Mouse (Mus musculus): ENCODE results near the gene Brd1. TPM values are rescaled to one million over a fixed set of nuclear protein-coding genes. Genes with fewer than 3 reads are reported as not detected.
"Not testable (repeated sequence)": the region's sequence is repeated elsewhere in the genome, so short reads cannot be mapped to it uniquely, and the experiment has no call there.

The Brd1 gene
- polyA plus RNA-seq, 1 experiment from 2014 or later: 26.5 TPM

DNA sequence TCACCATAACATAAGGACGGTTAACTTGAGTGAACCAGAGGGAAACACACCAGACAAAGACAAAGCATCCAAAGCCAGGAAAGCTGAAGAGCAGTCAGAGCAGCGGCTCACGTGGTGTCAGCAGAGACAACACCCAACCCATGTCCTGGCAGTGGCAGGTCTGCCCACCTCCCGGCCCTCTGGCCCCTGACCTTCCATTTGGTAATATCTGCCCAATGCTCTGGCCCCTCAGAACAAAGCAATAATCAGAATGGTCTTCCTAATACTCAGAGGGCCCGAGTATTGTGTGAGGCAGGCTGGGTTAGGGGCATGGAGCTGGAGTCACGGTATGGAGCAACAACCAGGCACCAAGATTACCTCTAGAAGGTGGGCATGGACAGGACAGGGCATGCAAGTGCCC is 10.8 kb downstream of the Brd1 start:
- 85% methylated on average over 6 of the region's 6 CpGs for WGBS
- no peak overlapping the region for H3K27ac ChIP-seq
- H3K4me3 ChIP-seq: no peak overlapping the region
- H3K4me1 ChIP-seq: no peaks in the 10 kb centered on the region
- peaks cover 92% of the 10 kb centered on the region for H3K36me3 ChIP-seq
- no peaks in the 10 kb centered on the region for H3K9me3 ChIP-seq (replicated peaks)
- DNase-seq (ENCODE audit: low spot score): no peak
- no peaks in the 10 kb centered on the region for H3K27me3 ChIP-seq (ENCODE audit: low read depth, poor library complexity, severe bottlenecking)

- peaks cover 98% of the 10 kb centered on the region for H3K36me3 ChIP-seq
Measured at GRCm38 (mm10) chr15:88717239-88717638, 16.8 kb downstream of the Brd1 start.

GRCm38 (mm10) chr15:88716350-88716749 is 17.7 kb downstream of the Brd1 start:
- Histone ChIP-seq H3K27ac (no peak overlapping the region), H3K36me3 (peaks cover 98% of the 10 kb centered on the region), H3K4me3 (no peak overlapping the region), H3K9me3 (replicated peaks) (no peaks in the 10 kb centered on the region), H3K4me1 (no peaks in the 10 kb centered on the region), H3K27me3 (ENCODE audit: low read depth, poor library complexity, severe bottlenecking) (no peaks in the 10 kb centered on the region)
- DNase-seq (ENCODE audit: low spot score): no peak

More at GRCm38 (mm10) chr15:88717239-88717638, 16.8 kb downstream of the Brd1 start:
- WGBS: 74% methylated on average over 9 of the region's 9 CpGs
- Histone ChIP-seq H3K4me1 (no peaks in the 10 kb centered on the region), H3K27me3 (ENCODE audit: low read depth, poor library complexity, severe bottlenecking) (no peaks in the 10 kb centered on the region), H3K27ac (no peak overlapping the region), H3K4me3 (no peak overlapping the region), H3K9me3 (replicated peaks) (no peaks in the 10 kb centered on the region)
- no peak for DNase-seq (ENCODE audit: low spot score)

- Histone ChIP-seq H3K27me3 (ENCODE audit: low read depth, poor library complexity, severe bottlenecking) (no peaks in the 10 kb centered on the region), H3K27ac (no peak overlapping the region), H3K9me3 (replicated peaks) (no peaks in the 10 kb centered on the region), H3K4me1 (no peaks in the 10 kb centered on the region), H3K36me3 (peaks cover 100% of the 10 kb centered on the region), H3K4me3 (no peak overlapping the region)
- no peak for DNase-seq (ENCODE audit: low spot score)
- WGBS: 94% methylated on average over 6 of the region's 6 CpGs
Measured at GRCm38 (mm10) chr15:88714021-88714589, 19.9 kb downstream of the Brd1 start.

DNA sequence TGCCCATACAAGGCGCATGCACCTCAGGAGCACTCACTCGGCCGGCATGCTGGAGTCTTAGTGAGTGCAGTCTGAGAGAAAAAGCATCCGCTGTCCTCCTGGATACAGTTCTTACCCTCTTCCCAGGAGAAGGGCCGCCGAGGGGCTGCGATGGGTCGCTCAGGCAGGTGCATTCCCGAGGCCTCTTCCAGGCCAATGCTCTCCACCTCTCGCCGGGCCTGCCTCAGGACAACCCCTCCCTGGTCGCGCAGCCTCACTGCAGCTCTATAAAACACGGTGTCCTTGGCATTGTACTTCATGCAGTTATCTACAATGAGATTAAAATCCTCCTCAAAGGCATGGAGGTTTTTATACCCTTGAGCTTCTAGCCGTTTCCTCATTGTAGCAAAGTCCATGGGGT is 21.5 kb downstream of the Brd1 start:
- Histone ChIP-seq H3K4me1 (no peaks in the 10 kb centered on the region), H3K27ac (no peak overlapping the region), H3K4me3 (no peak overlapping the region), H3K36me3 (peaks cover 100% of the 10 kb centered on the region), H3K27me3 (ENCODE audit: low read depth, poor library complexity, severe bottlenecking) (no peaks in the 10 kb centered on the region), H3K9me3 (replicated peaks) (no peaks in the 10 kb centered on the region)
- DNase-seq (ENCODE audit: low spot score): no peak
- WGBS: 96% methylated on average over 15 of the region's 15 CpGs

DNA sequence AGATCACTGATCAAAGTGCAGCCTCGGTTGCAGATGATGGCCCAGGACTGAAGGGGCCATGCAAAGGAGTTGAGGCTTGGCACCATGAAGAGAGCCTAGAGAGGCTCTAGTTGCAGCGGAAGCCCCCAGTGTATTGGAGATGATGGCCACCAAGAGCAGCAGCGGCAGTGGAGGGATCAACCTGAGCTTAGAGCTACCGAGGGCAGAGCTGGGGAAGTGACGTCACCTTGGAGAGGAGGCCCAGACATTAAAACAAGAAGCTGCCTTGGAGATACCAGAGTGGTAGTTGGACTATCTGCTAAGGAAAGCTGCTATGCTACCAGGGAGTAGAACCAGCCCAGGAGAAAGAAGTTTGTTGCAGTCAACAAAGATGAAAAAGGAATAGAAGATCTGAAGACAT is 24.2 kb downstream of the Brd1 start:
- no peak overlapping the region for H3K27ac ChIP-seq
- no peaks in the 10 kb centered on the region for H3K27me3 ChIP-seq (ENCODE audit: low read depth, poor library complexity, severe bottlenecking)
- WGBS: 95% methylated on average over 5 of the region's 5 CpGs
- no peaks in the 10 kb centered on the region for H3K9me3 ChIP-seq (replicated peaks)
- H3K4me1 ChIP-seq: no peaks in the 10 kb centered on the region
- no peak overlapping the region for H3K4me3 ChIP-seq
- H3K36me3 ChIP-seq: peaks cover 100% of the 10 kb centered on the region
- DNase-seq (ENCODE audit: low spot score): no peak

- DNase-seq (ENCODE audit: low spot score): no peak
- no peaks in the 10 kb centered on the region for H3K9me3 ChIP-seq (replicated peaks)
- WGBS: 92% methylated on average over 13 of the region's 13 CpGs
- no peaks in the 10 kb centered on the region for H3K4me1 ChIP-seq
- H3K36me3 ChIP-seq: peaks cover 100% of the 10 kb centered on the region
- no peak overlapping the region for H3K27ac ChIP-seq
- no peaks in the 10 kb centered on the region for H3K27me3 ChIP-seq (ENCODE audit: low read depth, poor library complexity, severe bottlenecking)
- H3K4me3 ChIP-seq: no peak overlapping the region
Measured at GRCm38 (mm10) chr15:88708657-88709511, 25.1 kb downstream of the Brd1 start.

GRCm38 (mm10) chr15:88708204-88708603 is 25.8 kb downstream of the Brd1 start:
- WGBS: 93% methylated on average over 5 of the region's 5 CpGs
- Histone ChIP-seq H3K4me1 (no peaks in the 10 kb centered on the region), H3K36me3 (peaks cover 100% of the 10 kb centered on the region), H3K4me3 (no peak overlapping the region), H3K27ac (no peak overlapping the region), H3K9me3 (replicated peaks) (no peaks in the 10 kb centered on the region), H3K27me3 (ENCODE audit: low read depth, poor library complexity, severe bottlenecking) (no peaks in the 10 kb centered on the region)
- DNase-seq (ENCODE audit: low spot score): no peak

DNA sequence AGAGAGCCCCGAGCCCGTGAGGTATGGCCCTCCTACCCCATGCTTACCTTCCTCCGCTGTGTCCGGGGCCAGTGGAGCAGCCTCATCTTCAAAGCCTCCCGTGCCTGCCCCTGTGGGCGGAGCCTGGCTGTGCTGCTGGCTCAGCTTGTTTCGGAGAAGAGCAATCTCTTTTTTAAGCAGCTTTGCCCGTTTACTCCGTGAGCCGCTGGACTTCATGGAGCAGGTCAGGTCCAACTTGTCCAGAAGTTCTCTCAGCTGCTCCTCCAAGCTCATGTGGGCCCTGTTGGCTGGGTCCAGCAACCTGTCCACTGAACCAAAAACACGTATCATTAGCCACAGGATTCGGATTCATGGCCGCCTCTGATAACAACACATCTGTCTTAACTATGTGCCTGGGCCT is 27.0 kb downstream of the Brd1 start:
- H3K27me3 ChIP-seq (ENCODE audit: low read depth, poor library complexity, severe bottlenecking); H3K4me3 ChIP-seq; H3K4me1 ChIP-seq; H3K9me3 ChIP-seq (replicated peaks); DNase-seq (ENCODE audit: low spot score); H3K27ac ChIP-seq: not testable (repeated sequence)
- 73% methylated on average over 13 of the region's 13 CpGs for WGBS
- H3K36me3 ChIP-seq: peaks cover 100% of the 10 kb centered on the region

DNA sequence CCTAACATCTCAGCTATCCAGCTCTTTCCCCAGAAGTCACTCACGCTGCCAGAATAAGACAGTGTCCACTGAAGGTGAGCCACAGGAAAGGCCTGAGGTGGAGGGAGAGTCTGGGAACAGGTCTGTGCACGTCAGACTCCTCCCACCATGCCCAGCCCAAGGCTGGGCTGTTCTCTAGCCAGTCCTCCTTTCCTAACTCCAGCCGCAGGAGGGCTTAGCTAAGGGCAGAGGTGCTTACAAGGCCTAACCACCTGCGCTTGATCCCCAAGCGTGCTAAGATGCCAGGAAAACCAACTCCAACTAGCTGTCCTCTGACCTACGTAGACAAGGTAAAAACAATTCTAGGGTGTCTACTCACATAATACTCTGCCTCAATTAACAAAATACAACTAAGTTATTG is 27.7 kb downstream of the Brd1 start:
- DNase-seq (ENCODE audit: low spot score): no peak

DNA sequence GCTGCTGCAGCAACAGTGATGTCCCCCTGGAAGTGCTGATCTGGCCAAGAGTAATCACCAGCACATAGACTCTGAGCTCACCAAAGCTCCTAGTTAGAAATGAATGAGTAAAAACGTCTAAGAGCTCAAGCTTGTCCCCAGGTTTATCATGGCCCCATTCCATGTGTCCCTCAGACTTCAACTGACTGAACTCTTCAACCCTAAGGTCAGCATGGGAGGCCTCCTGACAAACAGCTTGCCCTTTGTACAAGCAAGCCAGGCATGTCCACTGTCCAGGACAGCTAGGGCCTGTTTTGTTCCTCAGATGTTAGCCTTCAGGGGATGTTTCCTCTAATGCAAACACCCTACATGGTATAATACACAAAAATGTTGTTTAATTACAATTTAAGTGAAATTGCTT is 29.7 kb downstream of the Brd1 start:
- Histone ChIP-seq H3K36me3 (peaks cover 100% of the 10 kb centered on the region), H3K9me3 (replicated peaks) (no peaks in the 10 kb centered on the region), H3K4me3 (no peak overlapping the region), H3K27me3 (ENCODE audit: low read depth, poor library complexity, severe bottlenecking) (no peaks in the 10 kb centered on the region), H3K27ac (no peak overlapping the region), H3K4me1 (no peaks in the 10 kb centered on the region)
- no peak for DNase-seq (ENCODE audit: low spot score)
- 56% methylated on average over 1 of the region's 1 CpGs for WGBS

More for the DNA sequence above, 27.7 kb downstream of the Brd1 start:
- no peak overlapping the region for H3K27ac ChIP-seq
- 89% methylated on average over 6 of the region's 6 CpGs for WGBS
- H3K9me3 ChIP-seq (replicated peaks): no peaks in the 10 kb centered on the region
- no peak overlapping the region for H3K4me3 ChIP-seq
- H3K4me1 ChIP-seq: no peaks in the 10 kb centered on the region
- peaks cover 100% of the 10 kb centered on the region for H3K36me3 ChIP-seq
- H3K27me3 ChIP-seq (ENCODE audit: low read depth, poor library complexity, severe bottlenecking): no peaks in the 10 kb centered on the region

DNA sequence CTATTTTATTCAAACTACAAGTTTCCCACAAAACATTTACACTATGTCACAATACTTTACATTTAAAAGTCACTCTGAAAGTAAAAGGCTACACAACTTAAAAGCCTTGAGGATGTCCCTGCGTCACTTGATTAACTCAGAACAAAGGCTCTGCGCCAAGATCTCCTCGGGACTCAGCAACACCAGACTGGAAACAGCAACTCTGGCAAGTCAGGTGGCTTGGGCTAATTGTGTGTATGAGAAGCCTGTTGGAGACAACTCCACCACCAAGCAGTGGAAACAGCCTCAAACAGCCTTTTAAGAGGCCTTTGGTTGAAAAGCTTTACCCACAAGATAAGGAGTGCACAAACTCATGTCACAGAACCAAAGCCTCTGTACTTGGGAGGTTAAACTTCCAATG is 31.5 kb downstream of the Brd1 start:
- 89% methylated on average over 3 of the region's 3 CpGs for WGBS
- Histone ChIP-seq H3K36me3 (peaks cover 100% of the 10 kb centered on the region), H3K4me3 (no peak overlapping the region), H3K4me1 (no peaks in the 10 kb centered on the region), H3K27ac (no peak overlapping the region), H3K9me3 (replicated peaks) (no peaks in the 10 kb centered on the region), H3K27me3 (ENCODE audit: low read depth, poor library complexity, severe bottlenecking) (no peaks in the 10 kb centered on the region)
- no peak for DNase-seq (ENCODE audit: low spot score)

DNA sequence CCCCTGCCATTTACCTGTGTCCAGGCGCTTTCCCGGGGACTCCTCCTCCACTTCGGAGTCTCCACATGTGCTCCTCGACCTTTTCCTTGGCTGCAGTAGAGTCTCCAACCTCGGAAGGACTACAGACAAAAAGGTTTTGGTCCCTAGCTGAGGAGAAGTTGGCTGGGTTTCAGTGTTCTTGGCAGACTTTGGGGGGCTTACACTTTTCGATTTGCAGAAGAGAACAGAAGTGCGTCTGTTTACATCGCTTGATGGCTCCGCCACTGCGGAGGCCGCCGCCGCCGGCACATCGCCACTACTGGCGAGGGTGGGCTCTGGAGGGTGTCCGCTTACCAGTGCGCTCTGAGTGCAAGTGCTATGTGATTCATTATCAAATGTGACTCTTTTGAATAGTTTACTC is 33.3 kb downstream of the Brd1 start:
- Histone ChIP-seq H3K4me3 (no peak overlapping the region), H3K27ac (no peak overlapping the region), H3K36me3 (peaks cover 100% of the 10 kb centered on the region), H3K4me1 (no peaks in the 10 kb centered on the region), H3K9me3 (replicated peaks) (no peaks in the 10 kb centered on the region), H3K27me3 (ENCODE audit: low read depth, poor library complexity, severe bottlenecking) (no peaks in the 10 kb centered on the region)
- WGBS: 95% methylated on average over 18 of the region's 18 CpGs
- no peak for DNase-seq (ENCODE audit: low spot score)
